Mouse (Mus musculus) olfactory bulb, adult 2 months (tissue): Measurements from ENCODE around the gene Zfp273.

Source experiments
- CTCF ChIP-seq: fragments of 200-500 bp; IDR thresholded peaks from 2 replicates; pipeline ENCODE4 v1.5.1; 2012; ENCODE audit warnings: low read depth, mild to moderate bottlenecking, low read length, moderate library complexity; ENCODE audit not compliant: insufficient read depth
- POLR2A ChIP-seq: fragments of 200-500 bp; IDR thresholded peaks from 2 replicates; pipeline ENCODE4 v1.6.1; 2012; ENCODE audit warnings: mild to moderate bottlenecking, low read depth, low read length, moderate library complexity; ENCODE audit not compliant: insufficient read depth

GRCm38 (mm10) chr13:67853983-67854382 lies 40.4 kb downstream of the Zfp273 start:
- TF ChIP-seq CTCF (no peak), POLR2A (no peak)
